Mouse (Mus musculus) megakaryocyte, embryonic 14.5 days (primary cell): ENCODE measurements around the gene Snapc3.

Experiments
- FLI1 ChIP-seq: IDR thresholded peaks from 2 replicates; pipeline ENCODE4 v1.6.1; 2012; ENCODE audit warnings: low read length, inconsistent platforms, mixed read lengths
- GATA1 ChIP-seq: IDR thresholded peaks from 3 replicates; pipeline ENCODE4 v1.6.1; 2012; ENCODE audit warnings: mixed read lengths, low read length, inconsistent platforms, borderline replicate concordance

DNA sequence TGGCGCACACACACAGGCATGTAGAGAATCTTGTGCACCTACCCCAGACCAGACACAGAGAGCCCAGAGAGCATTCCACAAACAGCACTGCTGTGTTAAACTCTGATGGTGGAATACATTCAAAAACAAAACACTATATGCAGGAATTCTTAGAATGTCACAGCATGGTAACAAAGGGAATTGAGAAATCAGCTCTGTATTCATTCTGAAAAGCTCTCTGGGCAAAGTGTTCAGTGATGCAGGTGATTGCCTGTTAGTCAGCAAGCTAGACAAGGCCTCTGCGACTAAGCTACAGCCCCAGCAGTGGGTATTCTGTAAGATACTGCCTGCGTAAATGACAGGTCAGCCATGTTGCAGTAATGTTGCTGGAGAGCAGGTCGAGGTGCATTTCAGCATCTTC lies 33.3 kb downstream of the Snapc3 start:
- no peak for TF ChIP-seq GATA1
- TF ChIP-seq FLI1: no peak
